Mouse (Mus musculus) hindbrain, embryonic 15.5 days (tissue): ENCODE measurements at regions not wholly inside any gene's neighbourhood (a gene's known extent, or its start where the extent isn't known, plus 50 kb on each side); places are given as distances from the start of the nearest gene placed in this dataset.
A peak's percentile ranks its signal among the peaks of the same experiment; 100 is the strongest.

Experiments used
- ATAC-seq: fragments of 200-750 bp; cut with Nextera tagmentation; 2 replicates; pipeline ENCODE4 v1.8.0; 2017; ENCODE audit warnings: low read depth, moderate number of reproducible peaks, moderate TSS enrichment; ENCODE audit not compliant: low FRiP score
- H3K27ac ChIP-seq: fragments of 300-500 bp; sonication (generic); replicated peaks from 2 replicates; pipeline ENCODE4 v1.5.1; 2015; ENCODE audit warnings: mild to moderate bottlenecking, inconsistent platforms
- H3K27me3 ChIP-seq: fragments of 300-500 bp; sonication (generic); 2 replicates; pipeline ENCODE4 v1.6.1; 2015; ENCODE audit warnings: control low read depth, inconsistent platforms
- H3K36me3 ChIP-seq: fragments of 300-500 bp; sonication (generic); 2 replicates; pipeline ENCODE4 v1.6.1; 2015; ENCODE audit warnings: control low read depth, inconsistent platforms
- H3K4me1 ChIP-seq: fragments of 300-500 bp; sonication (generic); replicated peaks from 2 replicates; pipeline ENCODE4 v1.6.1; 2015; ENCODE audit warnings: control low read depth, inconsistent platforms
- H3K4me2 ChIP-seq: fragments of 300-500 bp; sonication (generic); 2 replicates; pipeline ENCODE4 v1.6.1; 2015; ENCODE audit warnings: moderate library complexity, mild to moderate bottlenecking, inconsistent platforms
- H3K4me3 ChIP-seq: fragments of 300-500 bp; sonication (generic); 2 replicates; pipeline ENCODE4 v1.5.1; 2015; ENCODE audit warnings: mild to moderate bottlenecking, inconsistent platforms
- H3K9ac ChIP-seq: fragments of 300-500 bp; sonication (generic); 2 replicates; pipeline ENCODE4 v1.6.1; 2015; ENCODE audit warnings: inconsistent platforms
- H3K9me3 ChIP-seq: fragments of 300-500 bp; sonication (generic); 2 replicates; pipeline ENCODE4 v1.6.1; 2016; ENCODE audit warnings: control low read depth, inconsistent platforms
- WGBS: fragments of 180-500 bp; shearing (Covaris S2); methylation state at CpG from one replicate; pipeline ENCODE4 v1.1.7; 2015; 5-methylcytosine and 5-hydroxymethylcytosine counted together

DNA sequence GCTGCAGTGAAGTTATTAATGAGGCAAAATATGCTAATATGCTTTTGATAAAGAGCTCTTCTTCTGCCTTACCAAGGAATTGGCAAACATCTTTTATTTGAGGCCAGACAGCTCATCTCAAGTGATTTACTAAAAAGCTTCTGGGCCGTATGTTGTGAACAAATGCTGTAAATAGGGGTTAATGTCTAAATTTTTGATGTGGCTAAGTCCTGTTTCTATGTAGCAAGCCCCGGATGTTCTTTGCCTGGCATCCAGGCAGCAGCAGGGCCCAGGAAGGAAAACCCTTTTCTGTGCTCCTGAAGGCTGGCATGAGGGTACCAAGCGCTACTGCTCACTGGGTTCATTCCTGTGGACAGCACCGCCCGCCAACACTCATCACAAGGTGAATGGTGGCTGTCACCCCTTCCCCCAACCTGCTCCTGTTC is 50.9 kb upstream of the Pcdh8 start:
- 0 out of 2 replicates have a peak overlapping the region, but pooled peaks have one; percentile 39 for H3K27ac ChIP-seq
- H3K4me3 ChIP-seq = no peak overlapping the region
- H3K4me2 ChIP-seq = no peak overlapping the region
- 42% methylated on average over 5 of the region's 5 CpGs for WGBS
- 0 out of 2 replicates have a peak, but pooled peaks have one; percentile 30 for ATAC-seq
- H3K27me3 ChIP-seq = no peaks in the 10 kb centered on the region
- no peaks in the 10 kb centered on the region for H3K36me3 ChIP-seq
- H3K4me1 ChIP-seq = peaks cover 16% of the 10 kb centered on the region
- no peaks in the 10 kb centered on the region for H3K9me3 ChIP-seq
- H3K9ac ChIP-seq = no peak overlapping the region

DNA sequence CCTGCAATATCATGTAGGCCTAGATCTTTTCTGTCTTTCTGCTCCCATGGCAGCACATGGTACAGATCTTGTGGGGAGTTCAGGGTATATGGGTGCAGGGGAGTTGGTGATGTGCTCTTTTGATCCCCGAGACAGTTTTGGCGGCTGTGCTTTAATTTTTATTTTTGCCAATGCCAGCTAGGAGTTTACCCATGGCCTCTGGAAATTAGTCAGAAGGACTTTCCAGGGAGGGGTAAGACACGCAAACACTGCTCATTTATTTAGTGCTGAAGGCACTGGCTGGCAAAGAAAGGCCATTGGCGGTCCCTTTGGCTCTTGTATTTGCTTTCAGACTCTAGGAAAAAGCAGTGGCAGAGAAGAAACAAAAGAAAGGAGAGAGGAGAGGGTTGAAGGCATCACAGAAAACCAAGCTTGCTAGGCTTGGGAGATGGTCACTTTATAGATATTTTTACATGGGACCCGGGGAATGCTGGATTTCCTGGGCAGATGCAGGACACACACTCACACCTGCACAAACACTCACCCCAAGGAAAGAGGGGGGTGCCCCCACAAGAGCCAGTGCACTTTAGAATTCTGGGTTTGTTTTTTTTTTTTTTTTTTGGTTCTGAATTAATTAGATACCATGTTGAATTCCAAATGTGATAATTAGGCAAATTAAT is 50.4 kb upstream of the Pcdh8 start:
- Histone ChIP-seq H3K27me3 (no peaks in the 10 kb centered on the region), H3K36me3 (no peaks in the 10 kb centered on the region), H3K4me2 (no peak overlapping the region), H3K9me3 (no peaks in the 10 kb centered on the region), H3K4me3 (no peak overlapping the region), H3K27ac (peak overlapping the region; percentile 14; the same call in 1 of the 2 replicates), H3K9ac (no peak overlapping the region), H3K4me1 (peaks cover 16% of the 10 kb centered on the region)
- WGBS = 71% methylated on average over 5 of the region's 5 CpGs
- no peak for ATAC-seq
